Mouse (Mus musculus): ENCODE results near the gene Nfkbie.
A peak's percentile ranks its signal among the peaks of the same experiment; 100 is the strongest.

The Nfkbie gene

GRCm38 (mm10) chr17:45563655-45564530 lies 8.4 kb downstream of the Nfkbie start, which contains the start of gene Slc35b2:
Slc35b2 (plus strand) TSS chr17:45563874.
- DNase-seq, result peak; percentile 88

- no peak for DNase-seq
Measured at GRCm38 (mm10) chr17:45564531-45565084, 9.1 kb downstream of the Nfkbie start.

GRCm38 (mm10) chr17:45565103-45565502 lies 9.6 kb downstream of the Nfkbie start:
- DNase-seq, result no peak

GRCm38 (mm10) chr17:45566031-45566359 lies 10.5 kb downstream of the Nfkbie start:
- no peak for DNase-seq

GRCm38 (mm10) chr17:45566360-45567161 lies 11.1 kb downstream of the Nfkbie start:
- no peak for DNase-seq

- DNase-seq, result peak; percentile 42
Measured at GRCm38 (mm10) chr17:45567162-45567601, 11.7 kb downstream of the Nfkbie start.

- no peak for DNase-seq
Measured at GRCm38 (mm10) chr17:45568990-45569389, 13.5 kb downstream of the Nfkbie start.

- no peak for DNase-seq
Measured at GRCm38 (mm10) chr17:45569999-45570398, 14.5 kb downstream of the Nfkbie start.

- DNase-seq, result peak; percentile 80
Measured at GRCm38 (mm10) chr17:45572103-45573086, 16.9 kb downstream of the Nfkbie start.

- peak; percentile 99 for DNase-seq
Measured at GRCm38 (mm10) chr17:45573087-45573779, 17.7 kb downstream of the Nfkbie start, which contains the start of gene Hsp90ab1. Hsp90ab1 (minus strand) TSS chr17:45573271.

- peak; percentile 97 for DNase-seq
Measured at GRCm38 (mm10) chr17:45573780-45574123, 18.2 kb downstream of the Nfkbie start.

- peak; percentile 68 for DNase-seq
Measured at GRCm38 (mm10) chr17:45574129-45574761, 18.7 kb downstream of the Nfkbie start.

- no peak for DNase-seq
Measured at GRCm38 (mm10) chr17:45575123-45575897, 19.8 kb downstream of the Nfkbie start.

GRCm38 (mm10) chr17:45578242-45578641 lies 22.7 kb downstream of the Nfkbie start:
- DNase-seq, result no peak

- DNase-seq, result no peak
Measured at GRCm38 (mm10) chr17:45578843-45579242, 23.3 kb downstream of the Nfkbie start.

- DNase-seq, result no peak
Measured at GRCm38 (mm10) chr17:45579554-45579953, 24.1 kb downstream of the Nfkbie start.

- DNase-seq, result no peak
Measured at GRCm38 (mm10) chr17:45580958-45581477, 25.5 kb downstream of the Nfkbie start.

- DNase-seq, result peak; percentile 83
Measured at GRCm38 (mm10) chr17:45581567-45581983, 26.1 kb downstream of the Nfkbie start.

- DNase-seq, result peak; percentile 77
Measured at GRCm38 (mm10) chr17:45582188-45582587, 26.7 kb downstream of the Nfkbie start.

Measured in liver (tissue).